Mouse (Mus musculus): ENCODE results near the gene BC025446. TPM values are rescaled to one million over a fixed set of nuclear protein-coding genes. Genes with fewer than 3 reads are reported as not detected.

The BC025446 gene
- polyA plus RNA-seq, 1 experiment from 2014 or later: 24.7 TPM

- no peak overlapping the region for H3K27ac ChIP-seq (ENCODE audit: low read depth)
- ATAC-seq: no peak
- H3K9me3 ChIP-seq (ENCODE audit: low read length): no peaks in the 10 kb centered on the region
Observed at GRCm38 (mm10) chr15:75271891-75272290, 55.7 kb downstream of the BC025446 start.

More at GRCm38 (mm10) chr15:75271891-75272290, 55.7 kb downstream of the BC025446 start:
- Histone ChIP-seq H3K9ac (replicated peaks) (no peak overlapping the region), H3K4me2 (ENCODE audit: low read depth, low read length) (no peak overlapping the region), H3K36me3 (replicated peaks; ENCODE audit: insufficient read depth, low read length) (no peaks in the 10 kb centered on the region), H3K4me3 (ENCODE audit: low read depth, low read length) (no peak overlapping the region), H3K27me3 (ENCODE audit: insufficient read depth, low read length) (no peaks in the 10 kb centered on the region), H3K4me1 (ENCODE audit: insufficient read depth) (peaks cover 4% of the 10 kb centered on the region; the same call in 1 of the 2 replicates)
- WGBS (ENCODE audit: insufficient replicate concordance): 59% methylated on average over 3 of the region's 3 CpGs
- no peak for DNase-seq
- no peak for TF ChIP-seq EP300 (IDR thresholded peaks at IDR 0.05; ENCODE audit: low read depth)
- no peak for TF ChIP-seq CTCF (IDR thresholded peaks at IDR 0.05; ENCODE audit: low read depth)

Other genes with a start within 250 kb of the BC025446 start
- gene Ly6i, start 232.9 kb upstream of the BC025446 start, polyA plus RNA-seq (2015; fragmentation: Nextera tagmentation; extraction: Ambion mirVana): 0.09 and 0.18 TPM in 2 replicates
- 4.4 and 5.4 TPM in 2 replicates for gene Ly6a, start 218.3 kb upstream of the BC025446 start, polyA plus RNA-seq (2015; fragmentation: Nextera tagmentation; extraction: Ambion mirVana)
- gene Ly6c1, start 167.5 kb upstream of the BC025446 start, polyA plus RNA-seq (2015; fragmentation: Nextera tagmentation; extraction: Ambion mirVana): 0.63 and 0.67 TPM in 2 replicates
- 123 and 126 TPM in 2 replicates for gene Ly6c2, start 104.4 kb upstream of the BC025446 start, polyA plus RNA-seq (2015; fragmentation: Nextera tagmentation; extraction: Ambion mirVana)
- 5.5 and 6.3 TPM in 2 replicates for gene Ly6g, start 61.1 kb upstream of the BC025446 start, polyA plus RNA-seq (2015; fragmentation: Nextera tagmentation; extraction: Ambion mirVana)
- gene Ly6f, start 52.0 kb downstream of the BC025446 start, polyA plus RNA-seq (2015; fragmentation: Nextera tagmentation; extraction: Ambion mirVana): not detected in 2 replicates

Data from liver, postnatal 0 days (tissue).